Mouse (Mus musculus) layer of hippocampus, adult 9-11 months (tissue): ENCODE measurements at regions not wholly inside any gene's neighbourhood (a gene's known extent, or its start where the extent isn't known, plus 50 kb on each side); places are given as distances from the start of the nearest gene placed in this dataset.

Source experiments
- DNase-seq: peaks from one replicate; pipeline ENCODE4 v3.0.0; 2022

- DNase-seq = peak; percentile 31
Measured at GRCm38 (mm10) chr2:136449265-136449664, 52.4 kb upstream of the Ankef1 start.
